Mouse (Mus musculus) CH12F3 (cell line): Measurements from ENCODE around the gene Grk3.

Experiments
- in situ Hi-C: fragments of 300-500 bp; cut with MboI; formaldehyde crosslinking; loops from 2 replicates; pipeline ENCODE4 v1.14.3; 2020; ENCODE audit warnings: low sequenced_read_pairs

Grk3 gene

DNA sequence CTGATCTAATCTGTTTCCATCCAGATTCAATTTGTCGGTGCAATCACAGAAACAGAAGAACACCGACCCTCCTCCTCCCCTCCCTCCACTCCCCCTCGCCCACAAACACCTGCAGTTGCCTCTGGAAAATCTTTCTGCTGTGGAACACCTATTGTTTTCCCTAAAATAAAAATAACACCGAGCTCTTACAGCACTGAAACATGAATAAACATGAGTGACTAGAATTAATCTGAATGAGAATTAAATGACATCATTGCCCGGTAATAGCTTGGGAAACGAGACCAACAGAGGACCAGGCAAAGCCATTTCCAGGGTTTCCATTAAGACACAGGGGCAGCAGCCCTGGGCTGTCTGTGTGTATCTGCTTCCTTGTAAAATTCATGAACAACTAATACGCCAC lies 73.3 kb downstream of the Grk3 start:
- in situ Hi-C loops = no loop called here

DNA sequence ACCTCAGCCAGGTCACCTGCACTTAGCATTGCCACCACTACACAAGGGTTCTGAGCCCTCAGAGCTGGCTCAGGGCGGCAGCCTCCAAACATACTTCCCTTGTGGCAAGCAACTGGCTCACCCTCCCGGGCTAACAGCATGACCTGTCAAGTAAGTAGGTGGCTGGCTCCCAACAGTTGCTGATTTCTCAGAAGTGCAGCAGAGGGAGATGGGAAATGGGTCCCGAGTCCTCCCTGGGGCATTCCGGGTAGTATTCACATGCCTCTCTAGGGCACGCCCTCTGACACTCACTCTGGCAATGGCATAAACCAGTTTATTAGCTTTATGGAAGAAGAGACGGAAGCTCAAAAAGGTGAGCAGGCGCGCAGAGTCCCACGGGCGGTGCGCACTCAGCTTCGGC lies 74.6 kb downstream of the Grk3 start:
- in situ Hi-C loops = no loop called here

DNA sequence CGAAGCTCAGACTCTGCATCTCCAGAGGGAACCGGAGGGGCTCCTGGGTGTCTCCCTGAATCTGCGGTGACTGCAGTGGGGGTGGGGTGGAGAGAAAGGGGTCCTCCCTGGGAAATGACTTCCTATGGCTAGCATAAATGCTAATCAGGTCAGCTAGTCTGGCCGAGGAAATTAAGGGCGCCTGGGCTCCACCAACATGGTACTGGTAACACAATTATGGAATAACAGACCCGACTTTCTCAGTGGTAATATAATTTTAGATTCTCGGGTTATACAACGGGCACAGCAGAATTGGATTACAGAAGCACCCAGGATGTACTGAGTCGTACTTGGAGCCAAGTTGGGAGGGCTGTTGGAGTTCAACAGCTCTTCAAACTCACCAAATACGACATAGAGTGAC lies 79.0 kb downstream of the Grk3 start:
- in situ Hi-C loops = no loop called here

DNA sequence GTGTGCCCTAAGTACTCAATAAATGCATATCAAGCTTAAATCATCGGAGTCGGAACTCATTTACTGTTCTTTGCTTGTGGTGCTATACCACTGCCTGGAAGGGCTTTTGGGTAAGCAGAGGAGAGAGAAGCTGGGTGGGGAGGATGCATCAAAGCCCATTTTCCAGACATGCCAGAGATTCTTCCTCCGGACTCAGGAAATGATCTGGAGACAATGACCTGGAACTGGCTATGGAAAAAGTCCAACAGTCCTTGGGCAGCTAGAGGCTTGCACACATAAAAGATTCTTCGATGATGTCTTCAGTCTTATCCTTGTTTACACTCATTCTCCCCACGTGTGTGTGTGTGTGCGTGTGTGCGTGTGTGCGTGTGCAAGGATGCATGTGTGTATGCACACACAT lies 80.2 kb downstream of the Grk3 start:
- in situ Hi-C loops = no loop called here

DNA sequence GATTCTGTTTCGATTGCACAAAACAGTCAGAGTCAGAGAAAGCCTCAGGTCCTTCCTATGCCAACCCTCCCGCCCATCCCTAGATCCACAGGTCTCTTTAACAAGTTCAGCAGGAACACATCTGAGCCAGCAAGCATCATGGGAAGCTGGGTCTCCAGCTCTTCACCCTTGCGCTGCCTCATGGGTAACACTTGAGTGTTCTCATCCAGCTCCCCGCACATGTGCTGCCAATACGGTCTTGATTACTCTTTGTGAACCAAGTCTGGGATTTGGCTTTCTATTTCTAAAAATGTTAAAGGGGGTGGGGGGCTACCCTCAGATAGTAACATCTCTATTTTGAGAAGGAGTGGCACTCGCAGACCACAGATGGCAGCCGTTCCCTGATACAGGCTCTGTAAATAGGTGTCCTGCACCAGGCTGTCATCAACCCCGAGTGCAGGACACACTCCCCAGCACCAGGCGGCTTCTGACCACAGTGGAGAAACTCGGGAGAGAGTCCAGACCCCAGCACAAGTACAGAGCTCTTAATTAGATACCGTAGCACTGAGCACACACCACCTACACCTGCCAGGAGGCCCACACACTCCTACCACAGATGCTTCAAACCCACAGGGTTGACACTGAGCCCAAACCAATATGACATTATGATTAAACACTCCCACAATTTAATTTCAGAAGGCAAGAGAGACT lies 82.6 kb downstream of the Grk3 start:
- in situ Hi-C loops = no loop called here

DNA sequence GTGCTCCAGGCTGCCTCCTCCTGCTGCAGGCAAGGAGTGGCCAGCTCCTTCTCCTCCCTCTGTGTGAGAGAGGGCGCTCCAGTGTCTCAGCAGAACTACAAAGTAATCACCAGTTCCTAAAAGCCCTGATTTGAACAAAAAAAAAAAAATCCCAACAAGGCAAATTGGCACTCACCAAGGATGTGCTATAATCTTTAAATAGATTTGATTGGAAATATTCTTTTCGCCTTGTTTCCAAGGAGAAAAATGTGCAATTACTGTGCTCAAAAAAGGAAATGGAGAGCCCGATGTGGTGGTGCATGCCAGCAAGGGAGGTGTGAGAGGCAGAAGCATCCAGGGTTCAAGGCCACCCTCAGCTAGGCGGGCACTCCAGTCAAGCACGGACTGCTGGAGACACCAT lies 83.7 kb downstream of the Grk3 start:
- in situ Hi-C loops = no loop called here

DNA sequence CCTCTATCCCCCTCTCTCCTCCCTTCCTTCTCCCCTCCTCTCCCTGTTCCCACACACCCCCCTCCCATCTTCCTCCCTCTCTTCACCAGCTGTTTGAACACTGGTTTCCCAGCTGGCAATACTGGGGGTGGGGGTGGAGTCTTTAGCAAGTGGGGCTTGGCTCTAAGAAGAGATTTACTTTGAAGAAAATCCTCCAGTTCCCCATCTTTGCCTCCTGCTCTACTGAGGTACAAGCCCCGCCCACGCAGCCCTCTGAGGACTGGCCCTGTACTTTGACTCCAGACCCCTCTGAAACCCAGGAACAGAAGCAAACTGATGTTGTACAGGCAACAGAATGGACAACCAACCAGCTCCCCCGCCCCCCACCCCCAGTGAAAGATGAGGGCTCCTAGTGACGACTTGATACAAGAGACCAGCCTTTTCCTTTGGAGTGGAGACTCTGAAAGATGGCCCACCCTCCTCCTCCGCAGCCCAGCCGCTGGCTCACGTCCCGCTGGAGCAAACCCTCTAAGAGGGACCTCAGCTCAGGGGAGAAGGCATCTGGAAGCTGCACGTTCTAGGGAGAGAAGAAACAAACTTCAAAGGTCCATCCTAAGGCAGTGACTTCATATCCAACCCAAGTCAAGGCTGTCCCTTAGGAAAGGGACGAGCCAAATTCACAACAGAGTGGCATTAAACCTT lies 87.2 kb downstream of the Grk3 start:
- in situ Hi-C loops = no loop called here

DNA sequence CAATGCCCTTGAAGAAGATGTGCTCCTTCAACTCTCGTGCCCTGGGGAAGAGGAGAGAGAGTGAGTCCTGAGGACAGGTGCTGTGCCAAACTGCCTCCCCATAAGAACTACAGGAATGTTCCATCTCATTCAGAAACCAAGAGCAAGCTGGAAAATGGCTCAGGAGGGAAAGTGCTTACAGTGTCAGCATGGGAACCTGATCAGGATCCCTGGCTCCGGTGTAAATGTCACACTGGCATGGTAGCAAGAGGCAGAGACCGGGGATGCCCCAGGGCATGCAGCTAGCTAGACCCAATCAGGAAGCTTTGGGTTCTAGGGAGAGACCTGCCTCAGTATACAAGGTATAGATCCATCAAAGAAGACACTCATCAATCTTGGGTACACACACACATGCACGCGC lies 90.2 kb downstream of the Grk3 start:
- in situ Hi-C loops = no loop called here

DNA sequence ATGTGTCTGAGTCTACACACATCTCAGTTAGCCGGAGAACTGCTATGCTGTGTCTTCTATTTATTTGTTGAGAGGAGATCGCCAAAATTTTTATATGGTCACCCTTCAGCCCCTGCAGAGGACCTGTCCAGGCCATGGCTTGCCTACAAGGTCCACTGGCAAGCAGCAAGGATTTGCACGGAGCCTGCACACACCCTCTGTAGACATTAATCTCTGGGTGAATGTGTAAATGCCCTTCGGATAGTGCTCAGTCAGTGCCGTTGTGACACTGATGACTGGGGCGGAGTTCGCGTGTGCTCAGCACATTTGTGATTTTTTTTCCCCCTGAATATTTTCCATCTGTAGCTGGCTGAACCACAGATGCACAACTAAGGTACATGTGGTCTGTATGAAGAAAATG lies 90.8 kb downstream of the Grk3 start:
- in situ Hi-C loops = no loop called here

DNA sequence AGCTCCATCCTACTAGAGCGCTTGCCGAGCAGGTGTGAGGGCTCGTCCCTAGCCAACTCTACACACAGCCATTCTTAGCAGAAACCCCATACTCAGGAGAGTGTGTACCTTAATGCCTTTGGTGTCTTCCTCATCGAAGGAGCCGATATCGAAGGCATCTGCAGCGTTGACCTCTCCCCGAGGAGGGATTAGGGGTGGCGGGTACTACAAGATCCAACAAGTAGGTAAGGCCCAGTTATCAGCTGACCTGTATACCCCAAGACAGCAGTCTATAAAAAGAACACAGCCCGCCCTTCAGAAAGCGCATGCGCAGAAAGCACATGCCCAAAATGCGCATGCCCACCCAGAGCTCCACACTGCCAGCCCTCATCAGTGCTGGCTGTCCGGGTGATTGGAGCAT lies 91.8 kb downstream of the Grk3 start:
- in situ Hi-C loops = no loop called here

DNA sequence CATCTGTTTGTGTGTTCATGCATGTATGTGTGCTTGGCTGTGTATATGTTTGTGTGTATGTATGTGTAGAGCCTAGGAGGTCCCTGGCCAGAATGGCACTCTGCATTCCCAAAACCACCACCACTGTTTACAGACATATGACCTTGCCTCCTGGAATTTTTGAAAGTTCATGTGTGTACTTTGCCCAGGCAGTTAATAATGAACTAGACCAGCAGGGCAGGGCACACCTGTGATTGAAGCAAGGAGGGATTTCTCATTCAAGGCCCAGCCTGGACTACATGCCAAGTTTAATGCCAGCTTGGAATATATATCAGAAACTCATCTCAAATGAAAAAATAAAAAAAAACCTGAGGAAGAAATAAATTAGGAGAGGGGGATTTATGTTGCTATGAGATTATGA lies 93.7 kb downstream of the Grk3 start:
- in situ Hi-C loops = no loop called here

DNA sequence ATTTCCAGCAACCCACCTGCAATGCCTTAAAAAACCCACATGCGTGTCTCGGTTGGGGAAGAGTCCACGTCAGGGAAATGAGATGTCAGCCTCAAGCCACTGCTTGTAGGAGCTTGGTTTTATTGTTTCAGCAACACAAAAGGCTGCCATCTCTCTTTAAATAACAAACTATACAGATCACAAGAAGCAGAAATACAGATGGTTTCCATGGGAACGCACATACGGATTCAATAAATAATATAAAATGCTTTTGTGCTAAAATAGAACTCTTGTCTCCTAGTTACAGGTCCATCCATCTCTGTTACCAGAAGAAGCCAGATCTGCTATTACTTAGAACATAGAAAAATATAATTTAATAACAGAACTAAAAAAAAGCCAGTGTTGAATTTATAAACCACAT lies 105.2 kb downstream of the Grk3 start:
- in situ Hi-C loops = no loop called here

DNA sequence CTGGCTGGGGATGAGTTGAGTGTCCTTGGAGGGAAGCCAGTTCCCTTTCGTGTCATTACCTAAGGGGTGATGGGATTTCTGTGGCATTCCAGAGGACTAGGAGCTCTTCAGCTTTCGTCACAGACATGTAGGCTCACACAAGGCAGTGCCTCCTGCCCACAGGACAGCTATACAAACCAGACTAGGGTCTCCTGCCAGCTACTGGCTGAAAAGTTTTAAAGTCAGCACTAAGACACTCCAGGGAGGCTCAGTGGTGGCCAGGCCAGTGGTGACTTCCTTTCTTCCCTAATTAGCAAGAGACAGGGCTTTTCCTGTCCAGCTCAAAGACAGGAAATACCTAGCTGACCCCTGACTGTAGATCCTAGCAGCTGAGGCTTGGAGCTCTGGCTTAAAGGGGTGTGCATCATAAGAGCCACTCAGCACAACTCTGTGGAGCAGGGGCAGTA lies 107.4 kb downstream of the Grk3 start:
- in situ Hi-C loops = no loop called here

DNA sequence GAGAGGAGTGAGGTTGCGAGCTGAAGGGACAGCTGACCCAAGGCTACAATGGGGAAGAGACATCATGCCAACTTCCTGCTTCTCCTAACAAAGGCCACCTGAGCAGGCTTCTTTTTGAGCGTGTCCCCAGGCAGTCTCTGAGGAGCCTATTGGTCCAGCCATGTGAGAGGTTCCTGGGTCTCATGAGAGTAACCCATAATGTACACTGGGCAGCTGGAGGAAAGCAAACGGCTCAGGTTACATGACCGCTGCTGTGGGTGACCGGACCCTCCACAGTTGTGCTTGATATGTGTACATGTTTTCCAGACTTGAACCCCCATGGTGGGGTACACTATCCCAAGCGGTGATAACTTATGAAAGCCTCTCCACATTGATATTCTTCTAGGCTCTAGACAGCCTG lies 108.1 kb downstream of the Grk3 start:
- in situ Hi-C loops = no loop called here

DNA sequence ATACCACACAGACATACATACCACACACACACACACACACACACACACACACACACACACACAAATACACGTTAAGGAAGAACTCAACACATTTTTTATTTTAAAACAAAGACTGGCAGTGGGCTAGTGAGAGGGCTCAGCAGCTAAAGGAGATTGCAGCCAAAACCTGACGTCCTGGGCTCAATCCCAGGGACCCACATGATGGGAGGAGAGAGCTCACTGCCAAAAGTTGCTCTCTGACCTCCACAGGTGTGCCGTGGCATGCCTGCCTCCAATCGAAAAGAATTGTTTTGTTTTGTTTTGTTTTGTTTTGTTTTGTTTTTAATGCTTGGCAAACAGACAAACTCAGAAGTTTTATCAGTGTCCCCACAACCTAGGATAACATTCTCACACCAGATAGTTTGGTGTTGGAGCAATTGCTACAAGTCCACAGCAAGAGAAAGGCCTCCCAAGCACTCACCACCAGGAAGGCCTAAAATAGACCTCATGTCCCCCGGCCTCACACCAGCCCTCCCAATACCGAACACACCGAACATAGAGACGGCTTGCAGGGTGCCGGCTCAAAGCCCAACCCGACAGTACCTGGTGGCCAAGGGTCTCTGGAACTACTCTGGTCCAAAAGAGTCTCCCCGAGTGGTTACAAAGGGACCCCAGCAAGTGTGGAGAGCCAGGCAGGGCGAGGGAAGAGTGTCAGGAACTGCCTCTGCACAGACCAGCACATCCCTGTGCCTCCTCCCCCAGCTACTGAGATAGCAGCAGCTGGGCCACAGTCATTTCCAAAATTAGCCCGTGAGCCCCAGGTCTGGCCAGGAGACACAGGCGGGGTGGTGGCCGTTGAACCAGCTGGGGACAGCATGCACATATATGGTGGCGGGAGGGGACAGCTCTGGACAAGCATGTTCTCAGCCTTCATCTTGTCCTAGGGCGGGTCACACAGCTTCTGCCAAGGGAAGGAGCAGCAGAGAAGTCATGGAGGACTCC lies 119.6 kb downstream of the Grk3 start, which contains the start of gene Myo18b:
Myo18b (minus strand) TSS at position 689 of the 981 bp plus-strand sequence.
- in situ Hi-C loops = no loop called here

DNA sequence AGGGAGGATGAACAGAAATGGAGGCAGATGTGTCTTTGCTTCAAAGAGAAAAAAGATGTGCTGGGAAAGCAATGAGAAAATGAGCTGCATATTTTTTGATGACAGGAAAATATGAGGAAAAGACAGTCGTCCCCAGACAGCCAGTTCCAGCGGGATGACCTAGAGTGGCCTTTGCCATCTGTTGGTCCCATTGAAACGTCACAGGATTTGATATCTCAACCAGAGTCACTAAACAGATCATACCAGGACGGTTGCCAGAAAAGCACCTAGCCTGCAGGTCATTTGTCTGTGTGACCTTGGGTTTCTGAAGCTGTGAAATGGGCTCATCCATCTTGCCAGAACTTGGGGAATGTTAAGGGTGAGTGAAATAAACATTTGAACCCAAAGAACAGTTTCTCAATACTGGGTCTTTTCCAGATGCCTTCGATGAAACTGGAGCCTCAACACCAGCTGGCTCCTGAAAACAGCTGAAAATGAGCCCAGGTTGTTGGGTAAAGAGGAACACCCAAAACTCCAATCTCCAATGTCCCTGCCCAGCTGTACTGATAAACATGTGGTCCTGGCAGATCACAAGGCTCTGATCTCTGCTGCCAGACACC lies 122.0 kb downstream of the Grk3 start:
- in situ Hi-C loops = no loop called here

DNA sequence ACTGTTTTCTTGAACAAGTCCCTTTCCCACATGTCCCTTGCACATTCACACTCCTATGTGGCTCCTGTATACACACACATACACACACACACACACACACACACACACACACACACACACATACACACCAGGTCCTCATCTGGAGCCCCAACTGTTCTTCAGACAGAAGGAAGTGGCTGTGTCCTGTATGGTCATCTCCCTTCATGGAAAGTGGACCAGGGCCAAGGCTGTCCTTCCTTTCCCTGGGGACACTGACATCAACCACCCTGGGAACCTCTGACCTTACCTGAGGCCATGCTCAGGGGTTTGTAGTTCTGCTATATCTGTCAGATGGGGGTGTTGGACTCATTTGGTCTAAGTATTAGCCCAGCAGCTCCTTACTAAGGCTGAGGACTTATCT lies 123.2 kb downstream of the Grk3 start:
- in situ Hi-C loops = no loop called here

DNA sequence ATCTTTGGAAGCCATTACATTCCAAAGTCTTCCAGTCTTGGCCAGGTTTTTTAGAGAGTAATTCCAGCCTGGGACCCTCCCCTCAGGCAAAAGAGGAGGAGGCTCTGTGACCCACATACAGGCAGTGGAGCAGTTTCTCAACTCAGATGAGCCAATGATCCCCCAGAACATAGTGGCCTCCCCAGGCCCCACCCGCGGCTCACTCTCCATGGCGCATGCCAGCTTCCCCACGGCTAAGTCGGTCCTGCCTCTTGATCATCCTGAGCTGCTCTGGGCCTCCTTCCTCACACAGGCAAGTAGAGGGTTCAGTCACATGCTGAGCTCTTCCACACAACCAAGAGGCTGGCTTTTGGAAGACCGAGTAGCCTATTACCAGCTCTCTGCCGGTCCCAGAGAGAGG lies 126.9 kb downstream of the Grk3 start:
- in situ Hi-C loops = no loop called here

DNA sequence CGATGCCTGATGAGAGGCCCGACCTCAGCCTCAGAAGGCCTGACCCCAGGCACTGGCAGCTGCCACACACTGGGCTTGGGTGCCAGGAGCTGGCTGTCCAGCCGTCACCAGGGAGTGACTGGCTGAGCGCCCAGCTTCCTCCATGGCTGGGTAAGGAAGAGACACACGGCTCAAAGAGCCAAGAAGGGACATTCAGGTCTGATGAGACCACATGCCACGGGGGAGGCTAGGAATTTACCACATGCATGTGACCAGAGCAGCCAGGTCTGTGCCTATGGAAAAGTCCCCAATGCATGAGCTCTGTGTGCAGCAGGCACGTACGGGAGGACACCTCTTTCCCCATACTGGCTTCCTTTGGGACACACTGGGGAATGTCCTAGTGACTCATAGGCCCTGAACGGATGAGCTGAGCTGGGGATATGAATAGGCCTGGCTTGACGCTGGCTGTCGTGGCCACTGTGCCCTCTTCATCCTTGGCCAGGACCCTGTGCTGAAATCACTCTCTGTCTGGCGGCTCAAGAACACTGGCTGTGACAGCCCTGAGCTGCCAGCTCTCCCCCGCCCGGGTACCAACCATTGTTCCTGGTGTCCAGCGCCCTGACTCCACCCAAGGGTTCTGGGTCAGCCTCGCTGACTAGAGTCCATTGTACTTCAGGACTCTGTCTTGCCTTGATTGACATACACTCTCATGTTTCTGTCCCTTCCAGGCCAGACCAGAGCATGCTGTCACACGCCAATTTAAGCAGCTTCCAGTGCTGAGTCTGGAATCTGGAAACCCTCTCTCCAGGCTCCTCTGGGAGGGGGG lies 128.7 kb downstream of the Grk3 start:
- in situ Hi-C loops = no loop called here

DNA sequence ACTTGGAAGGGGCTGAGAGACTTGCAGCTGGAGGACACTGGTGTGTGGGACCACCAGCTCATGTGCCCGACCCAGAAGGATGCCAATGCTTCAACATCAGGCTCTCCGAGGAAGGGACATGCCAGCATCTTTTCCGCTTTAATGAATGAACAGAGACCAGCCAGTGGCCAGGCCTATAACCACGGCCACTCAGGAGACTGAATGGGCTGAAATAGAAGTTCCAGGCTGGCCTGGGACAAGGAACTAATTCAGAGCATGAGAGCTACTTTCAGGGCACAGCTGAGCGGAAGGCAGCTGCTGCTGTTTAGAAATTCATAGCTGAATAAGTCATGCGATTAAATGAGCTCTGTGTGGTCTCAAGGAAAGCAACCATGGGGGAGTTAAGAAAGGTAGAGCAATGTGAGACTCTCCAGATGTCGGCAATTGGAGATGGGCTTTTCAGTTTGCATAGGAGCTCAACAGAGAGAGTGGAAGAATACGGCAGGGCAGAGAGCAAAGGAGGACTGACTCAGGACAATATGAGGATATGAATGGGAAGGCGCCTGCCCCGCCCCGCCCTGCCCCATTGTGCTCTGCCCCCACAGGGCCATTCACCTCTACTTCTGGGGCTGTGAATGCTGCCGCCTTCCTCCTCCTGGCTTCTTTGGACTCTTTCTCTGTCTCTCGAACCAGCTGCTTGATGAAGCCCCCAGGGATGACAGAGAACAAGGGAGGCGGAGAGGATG lies 138.0 kb downstream of the Grk3 start:
- in situ Hi-C loops = no loop called here
